Mouse (Mus musculus): Measurements from ENCODE around the gene Rnf214. TPM values are rescaled to one million over a fixed set of nuclear protein-coding genes. Genes with fewer than 3 reads are reported as not detected.

Gene Rnf214
- total and polyA plus RNA-seq, 3 experiments = 7.9 to 17.0 TPM; not detected in 1

- no peak for DNase-seq (ENCODE audit: low read depth, low spot score)
- no peaks in the 10 kb centered on the region; a peak in 1 of 4 replicates for H3K36me3 ChIP-seq (ENCODE audit: control insufficient read depth in 1 of 2, insufficient read depth in 2 of 2, low read length in 2 of 2)
- H3K79me2 ChIP-seq (ENCODE audit: control insufficient read depth, insufficient read depth, low read length, poor library complexity) = no peaks in the 10 kb centered on the region
- no peak overlapping the region for H3K27ac ChIP-seq (ENCODE audit: control insufficient read depth, low read depth, low read length)
- H3K4me1 ChIP-seq (ENCODE audit: control insufficient read depth in 1 of 2, insufficient read depth in 2 of 2, low read length in 2 of 2) = no peaks in the 10 kb centered on the region
- H3K9ac ChIP-seq (ENCODE audit: control insufficient read depth, low read depth, low read length, poor library complexity, severe bottlenecking) = no peak overlapping the region
- no peak overlapping the region for H3K4me3 ChIP-seq (ENCODE audit: control insufficient read depth in 1 of 2, insufficient read depth in 1 of 2, low read depth in 2 of 2, low read length in 2 of 2)
- no peaks in the 10 kb centered on the region for H3K27me3 ChIP-seq (ENCODE audit: control insufficient read depth in 1 of 2, insufficient read depth in 2 of 2, low read length in 2 of 2)
- TF ChIP-seq POLR2AphosphoS2 (IDR thresholded peaks at IDR 0.05; ENCODE audit: low read length) = no peak
- no peak for TF ChIP-seq E2F4 (IDR thresholded peaks at IDR 0.05; ENCODE audit: borderline replicate concordance, low read depth, low read length)
- no peak for TF ChIP-seq JUND (IDR thresholded peaks at IDR 0.05; ENCODE audit: low read depth, low read length)
- no peak for TF ChIP-seq SMC3 (IDR thresholded peaks at IDR 0.05; ENCODE audit: low read depth, low read length)
- no peak for TF ChIP-seq ELF1 (IDR thresholded peaks at IDR 0.05; ENCODE audit: low read depth, low read length)
- TF ChIP-seq EP300 (IDR thresholded peaks at IDR 0.05; ENCODE audit: low read depth in 1 of 2, low read length in 2 of 2) = no peak
- no peak for TF ChIP-seq KAT2A (conservative IDR thresholded peaks at IDR 0.05; ENCODE audit: low read depth, low read length)
- no peak for TF ChIP-seq BHLHE40 (IDR thresholded peaks at IDR 0.05; ENCODE audit: borderline replicate concordance, low read depth, low read length)
- no peak for TF ChIP-seq UBTF (IDR thresholded peaks at IDR 0.05; ENCODE audit: borderline replicate concordance, insufficient read depth, low read depth, low read length)
- no peak for TF ChIP-seq RAD21 (IDR thresholded peaks at IDR 0.05; ENCODE audit: low read depth, low read length)
- no peak for TF ChIP-seq RCOR1 (IDR thresholded peaks at IDR 0.05; ENCODE audit: low read depth, low read length)
- TF ChIP-seq POLR2A (IDR thresholded peaks at IDR 0.05; ENCODE audit: control insufficient read depth in 1 of 2, insufficient read depth in 1 of 2, low read depth in 1 of 2, low read length in 2 of 2, poor library complexity in 1 of 2) = no peak
- TF ChIP-seq USF1 (IDR thresholded peaks at IDR 0.05; ENCODE audit: low read depth, low read length) = no peak
- TF ChIP-seq TBP (IDR thresholded peaks at IDR 0.05; ENCODE audit: low read depth, low read length) = no peak
- TF ChIP-seq MAX (IDR thresholded peaks at IDR 0.05; ENCODE audit: low read length) = no peak
- no peaks in the 10 kb centered on the region for H3K9me3 ChIP-seq (replicated peaks; ENCODE audit: insufficient read depth, low read length)
Measured at GRCm38 (mm10) chr9:45942916-45943315, 36.2 kb upstream of the Rnf214 start.

GRCm38 (mm10) chr9:45942464-45942863 lies 35.8 kb upstream of the Rnf214 start:
- TF ChIP-seq JUND (IDR thresholded peaks at IDR 0.05; ENCODE audit: low read depth, low read length) (no peak), GATA1 (IDR thresholded peaks at IDR 0.05; ENCODE audit: low read depth, low read length) (no peak), POLR2AphosphoS2 (IDR thresholded peaks at IDR 0.05; ENCODE audit: low read length) (no peak), HCFC1 (IDR thresholded peaks at IDR 0.05; ENCODE audit: low read depth, low read length) (no peak)
- H3K36me3 ChIP-seq (ENCODE audit: control insufficient read depth in 1 of 2, insufficient read depth in 2 of 2, low read length in 2 of 2) = no peaks in the 10 kb centered on the region; a peak in 1 of 4 replicates
- H3K4me3 ChIP-seq (ENCODE audit: control insufficient read depth in 1 of 2, insufficient read depth in 1 of 2, low read depth in 2 of 2, low read length in 2 of 2) = no peak overlapping the region
- no peaks in the 10 kb centered on the region for H3K27me3 ChIP-seq (ENCODE audit: control insufficient read depth in 1 of 2, insufficient read depth in 2 of 2, low read length in 2 of 2)
- no peaks in the 10 kb centered on the region for H3K4me1 ChIP-seq (ENCODE audit: control insufficient read depth in 1 of 2, insufficient read depth in 2 of 2, low read length in 2 of 2)
- no peak overlapping the region for H3K27ac ChIP-seq (ENCODE audit: control insufficient read depth, low read depth, low read length)
- no peaks in the 10 kb centered on the region for H3K9me3 ChIP-seq (replicated peaks; ENCODE audit: insufficient read depth, low read length)
- no peak overlapping the region for H3K9ac ChIP-seq (ENCODE audit: control insufficient read depth, low read depth, low read length, poor library complexity, severe bottlenecking)
- H3K79me2 ChIP-seq (ENCODE audit: control insufficient read depth, insufficient read depth, low read length, poor library complexity) = no peaks in the 10 kb centered on the region
- DNase-seq (ENCODE audit: low read depth, low spot score) = no peak
